Mouse (Mus musculus) CH12.LX (cell line): ENCODE data around the gene Tirap. TPM values are rescaled to one million over a fixed set of nuclear protein-coding genes. Genes with fewer than 3 reads are reported as not detected.
A peak's percentile ranks its signal among the peaks of the same experiment; 100 is the strongest.

Experiments
- DNase-seq: peaks from one replicate; pipeline ENCODE4 v3.0.0-alpha.2; 2013; ENCODE audit errors: extremely low read depth
- H3K27ac ChIP-seq: 2 replicates; pipeline ENCODE4 v1.5.1; 2012; ENCODE audit warnings: low read depth, mild to moderate bottlenecking, control low read depth, moderate library complexity; ENCODE audit not compliant: insufficient read depth
- H3K27me3 ChIP-seq: replicated peaks from 2 replicates; pipeline ENCODE3; 2012; ENCODE audit warnings: inconsistent platforms
- H3K36me3 ChIP-seq, 2 experiments: replicated peaks in 1 of 2; 2 replicates each; pipeline versions ENCODE3 to v1.6.1; 2012; ENCODE audit warnings: inconsistent platforms in 1 of 2, low read length in 1 of 2, mild to moderate bottlenecking in 1 of 2, mixed read lengths in 1 of 2, moderate library complexity in 1 of 2; ENCODE audit not compliant: control insufficient read depth in 1 of 2, insufficient read depth in 1 of 2
- H3K4me1 ChIP-seq, 2 experiments: 2 replicates each; pipeline ENCODE4 v1.6.1; 2012; ENCODE audit warnings: inconsistent platforms in 1 of 2, moderate library complexity in 1 of 2; ENCODE audit not compliant: insufficient read depth in 2 of 2, control insufficient read depth in 1 of 2
- H3K4me2 ChIP-seq: 2 replicates; pipeline ENCODE4 v1.6.1; 2012; ENCODE audit warnings: low read depth, mild to moderate bottlenecking, control low read depth; ENCODE audit not compliant: poor library complexity, insufficient read depth, severe bottlenecking
- H3K4me3 ChIP-seq, 3 experiments: fragments of 150-350 bp in 1 of 3; sonication (generic) in 1 of 3; replicated peaks in 1 of 3; 2 replicates each; pipeline versions ENCODE3 to v1.5.1; 2011 to 2012; ENCODE audit warnings: low read depth in 2 of 3, low read length in 2 of 3, mild to moderate bottlenecking in 2 of 3, moderate library complexity in 2 of 3, control low read depth in 1 of 3, improper control_type of control experiment in 1 of 3, inconsistent platforms in 1 of 3, mixed read lengths in 1 of 3; ENCODE audit not compliant: poor library complexity in 1 of 3
- H3K79me2 ChIP-seq: replicated peaks from 2 replicates; pipeline ENCODE4 v1.6.1; 2012; ENCODE audit warnings: mild to moderate bottlenecking, moderate library complexity; ENCODE audit not compliant: control insufficient read depth, poor library complexity, insufficient read depth, severe bottlenecking; ENCODE audit errors: extremely low read depth
- H3K9ac ChIP-seq: 2 replicates; pipeline ENCODE4 v1.6.1; 2012; ENCODE audit warnings: low read depth, mild to moderate bottlenecking, control low read depth, moderate library complexity; ENCODE audit not compliant: insufficient read depth
- H3K9me3 ChIP-seq: replicated peaks from 2 replicates; pipeline ENCODE3; 2012; ENCODE audit warnings: low read length, inconsistent platforms, mixed read lengths
- BHLHE40 ChIP-seq: IDR thresholded peaks from 2 replicates; pipeline ENCODE4 v1.6.1; 2011; ENCODE audit warnings: mild to moderate bottlenecking, low read depth, low read length, improper control_type of control experiment
- CHD2 ChIP-seq: IDR thresholded peaks from 2 replicates; pipeline ENCODE4 v1.6.1; 2011; ENCODE audit warnings: low read length, improper control_type of control experiment
- E2F4 ChIP-seq: IDR thresholded peaks from 2 replicates; pipeline ENCODE4 v1.6.1; 2011; ENCODE audit warnings: low read depth, low read length, improper control_type of control experiment; ENCODE audit not compliant: insufficient replicate concordance
- ELF1 ChIP-seq: IDR thresholded peaks from 2 replicates; pipeline ENCODE4 v1.6.1; 2014; ENCODE audit warnings: low read depth, mild to moderate bottlenecking, inconsistent platforms, low read length, improper control_type of control experiment
- EP300 ChIP-seq: IDR thresholded peaks from 2 replicates; pipeline ENCODE4 v1.6.1; 2011; ENCODE audit warnings: low read length, improper control_type of control experiment
- ETS1 ChIP-seq: conservative IDR thresholded peaks from 2 replicates; pipeline ENCODE4 v1.6.1; 2012; ENCODE audit warnings: low read depth, mild to moderate bottlenecking, inconsistent platforms, low read length, improper control_type of control experiment, moderate library complexity
- IRF4 ChIP-seq: IDR thresholded peaks from 2 replicates; pipeline ENCODE4 v1.6.1; 2014; ENCODE audit warnings: low read depth, mild to moderate bottlenecking, inconsistent platforms, low read length, improper control_type of control experiment
- JUN ChIP-seq: IDR thresholded peaks from 2 replicates; pipeline ENCODE4 v1.6.1; 2011; ENCODE audit warnings: low read depth, mild to moderate bottlenecking, low read length, improper control_type of control experiment, moderate library complexity; ENCODE audit not compliant: insufficient read depth
- MEF2A ChIP-seq: IDR thresholded peaks from 2 replicates; pipeline ENCODE4 v1.6.1; 2014; ENCODE audit warnings: low read depth, mild to moderate bottlenecking, inconsistent platforms, low read length, improper control_type of control experiment, borderline replicate concordance
- MXI1 ChIP-seq: IDR thresholded peaks from 2 replicates; pipeline ENCODE4 v1.6.1; 2011; ENCODE audit warnings: mild to moderate bottlenecking, low read depth, low read length, improper control_type of control experiment
- NELFE ChIP-seq: IDR thresholded peaks from 2 replicates; pipeline ENCODE4 v1.6.1; 2011; ENCODE audit warnings: low read depth, low read length, improper control_type of control experiment
- NRF1 ChIP-seq: IDR thresholded peaks from 2 replicates; pipeline ENCODE4 v1.6.1; 2014; ENCODE audit warnings: low read depth, mild to moderate bottlenecking, inconsistent platforms, low read length, improper control_type of control experiment, moderate library complexity
- POLR2A ChIP-seq: IDR thresholded peaks from 2 replicates; pipeline ENCODE4 v1.6.1; 2011; ENCODE audit warnings: low read depth, mild to moderate bottlenecking, improper control_type of control experiment, low read length
- RCOR1 ChIP-seq: conservative IDR thresholded peaks from 2 replicates; pipeline ENCODE4 v1.6.1; 2012; ENCODE audit warnings: low read depth, mild to moderate bottlenecking, inconsistent platforms, low read length, improper control_type of control experiment
- TBP ChIP-seq: conservative IDR thresholded peaks from 2 replicates; pipeline ENCODE4 v1.6.1; 2011; ENCODE audit warnings: low read depth, low read length, improper control_type of control experiment
- TCF12 ChIP-seq: IDR thresholded peaks from 2 replicates; pipeline ENCODE4 v1.6.1; 2014; ENCODE audit warnings: low read depth, mild to moderate bottlenecking, inconsistent platforms, low read length, improper control_type of control experiment
- USF1 ChIP-seq: IDR thresholded peaks from 2 replicates; pipeline ENCODE4 v1.6.1; 2014; ENCODE audit warnings: low read depth, mild to moderate bottlenecking, inconsistent platforms, low read length, improper control_type of control experiment
- USF2 ChIP-seq: conservative IDR thresholded peaks from 2 replicates; pipeline ENCODE4 v1.6.1; 2011; ENCODE audit warnings: low read depth, low read length, improper control_type of control experiment
- ZC3H11A ChIP-seq: IDR thresholded peaks from 2 replicates; pipeline ENCODE4 v1.6.1; 2012; ENCODE audit warnings: low read depth, mild to moderate bottlenecking, inconsistent platforms, low read length, improper control_type of control experiment
- ZKSCAN1 ChIP-seq: IDR thresholded peaks from 2 replicates; pipeline ENCODE4 v1.6.1; 2012; ENCODE audit warnings: low read depth, inconsistent platforms, low read length, improper control_type of control experiment, borderline replicate concordance
- ZNF384 ChIP-seq: IDR thresholded peaks from 2 replicates; pipeline ENCODE4 v1.6.1; 2012; ENCODE audit warnings: low read depth, low read length, improper control_type of control experiment, inconsistent platforms
- dilution Hi-C: fragments of 300-500 bp; cut with MboI; formaldehyde crosslinking; loops from 2 replicates; pipeline ENCODE4 v1.14.3; 2020; ENCODE audit warnings: low sequenced_read_pairs; ENCODE audit not compliant: extremely low pct_unique_long_range_greater_than_20kb, extremely low pct_ligation_motif_present
- in situ Hi-C: fragments of 300-500 bp; cut with MboI; formaldehyde crosslinking; loops from 3 replicates; pipeline ENCODE4 v1.14.3; 2019; ENCODE audit warnings: low sequenced_read_pairs, low pct_ligation_motif_present, low pct_unique_long_range_greater_than_20kb, mixed read lengths
- polyA plus RNA-seq: library from polyadenylated mRNA; unstranded; fragments of >175 nt; gene quantifications from 2 replicates; pipeline ENCODE4 v1.2.1, GENCODE M21; 2012; ENCODE audit warnings: low read depth; ENCODE audit not compliant: insufficient read length
- total RNA-seq, 2 experiments: library from RNA; depleted of rRNA; stranded (reverse); fragments of 300-350 nt in 1 of 2; fragments of >200 nt in 1 of 2; gene quantifications; 2 replicates each; pipeline ENCODE4 v1.2.3; 2012 to 2014

Tirap gene
- total and polyA plus RNA-seq, 3 experiments, result 10.5 to 18.7 (median 14.2) TPM

GRCm38 (mm10) chr9:35186430-35186829 is 13.7 kb downstream of the Tirap start:
- Histone ChIP-seq H3K27ac (peak overlapping the region; percentile 55; the same call in 1 of the 2 replicates), H3K9me3 (no peaks in the 10 kb centered on the region), H3K9ac (no peak overlapping the region), H3K36me3 (peaks cover 38 to 48% of the 10 kb centered on the region in 2 experiments), H3K4me1 (peaks cover 21 to 66% of the 10 kb centered on the region in 2 experiments), H3K79me2 (peaks cover 5% of the 10 kb centered on the region; the same call in 1 of the 2 replicates), H3K4me2 (no peak overlapping the region), H3K4me3 (no peak overlapping the region), H3K27me3 (no peaks in the 10 kb centered on the region)
- peak; percentile 89 for DNase-seq
- in situ Hi-C loops, result no loop called here
- dilution Hi-C loops, result no loop called here
- TF ChIP-seq TCF12 (peak; percentile 64; the same call in 1 of the 2 replicates), ZKSCAN1 (no peak), IRF4 (peak; percentile 24; the same call in 1 of the 2 replicates), TBP (no peak), USF2 (peak; percentile 69), MXI1 (no peak), USF1 (peak; percentile 67), NELFE (no peak), ELF1 (no peak), RCOR1 (no peak), NRF1 (no peak), E2F4 (no peak), BHLHE40 (peak; percentile 84), ZNF384 (peak; percentile 89), JUN (no peak), MEF2A (peak; percentile 34; the same call in 1 of the 2 replicates), EP300 (peak; percentile 64), ETS1 (peak; percentile 46)

DNA sequence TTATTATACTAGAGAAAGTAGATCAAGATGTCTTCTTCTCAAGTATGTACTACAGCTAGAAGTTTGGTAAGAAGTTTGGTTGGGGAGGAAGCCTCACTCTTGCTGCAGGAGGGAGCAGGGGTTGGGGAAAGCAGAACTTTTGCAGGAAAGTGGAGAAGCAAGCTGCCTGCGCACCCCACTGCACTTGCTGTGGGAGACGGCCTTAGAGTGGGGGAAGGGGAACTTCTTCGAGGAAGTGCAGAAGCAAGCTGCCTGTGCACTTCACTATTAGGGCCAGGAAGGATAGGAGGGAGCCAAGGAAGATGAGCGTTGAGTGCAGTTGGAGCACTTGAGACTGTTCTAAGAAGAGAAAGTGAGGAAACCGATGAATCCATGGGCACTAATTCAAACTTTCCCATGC is 16.7 kb downstream of the Tirap start:
- peak; percentile 44 for DNase-seq
- Histone ChIP-seq H3K9ac (no peak overlapping the region), H3K27ac (peak overlapping the region; percentile 40; the same call in 1 of the 2 replicates), H3K36me3 (peaks cover 19 to 20% of the 10 kb centered on the region in 2 experiments), H3K4me2 (peak overlapping the region; percentile 33), H3K4me3 (no peak overlapping the region), H3K27me3 (no peaks in the 10 kb centered on the region), H3K4me1 (peaks cover 21 to 61% of the 10 kb centered on the region in 2 experiments), H3K9me3 (no peaks in the 10 kb centered on the region), H3K79me2 (peaks cover 5% of the 10 kb centered on the region; the same call in 1 of the 2 replicates)
- dilution Hi-C loops (no loop called here), in situ Hi-C loops (no loop called here)
- TF ChIP-seq ZKSCAN1, result no peak
- TF ChIP-seq EP300, result no peak
- TF ChIP-seq RCOR1, result no peak
- peak; percentile 72; the same call in 1 of the 2 replicates for TF ChIP-seq CHD2
- TF ChIP-seq ZC3H11A, result no peak
- no peak for TF ChIP-seq POLR2A
- TF ChIP-seq ETS1, result no peak
- TF ChIP-seq ELF1, result peak; percentile 44; the same call in 1 of the 2 replicates
